Mouse (Mus musculus): ENCODE measurements at regions not wholly inside any gene's neighbourhood (a gene's known extent, or its start where the extent isn't known, plus 50 kb on each side); places are given as distances from the start of the nearest gene placed in this dataset.

- Histone ChIP-seq H3K4me2 (replicated peaks; ENCODE audit: low read depth, low read length, severe bottlenecking) (no peak overlapping the region), H3K27me3 (ENCODE audit: control insufficient read depth, insufficient read depth, low read length) (no peaks in the 10 kb centered on the region), H3K9ac (ENCODE audit: low read depth, low read length, severe bottlenecking) (no peak overlapping the region), H3K4me3 (replicated peaks; ENCODE audit: low read length) (no peak overlapping the region), H3K36me3 (ENCODE audit: control insufficient read depth, insufficient read depth, low read length) (no peaks in the 10 kb centered on the region), H3K27ac (replicated peaks; ENCODE audit: low read depth, low read length) (no peak overlapping the region), H3K9me3 (ENCODE audit: control insufficient read depth, low read length) (no peaks in the 10 kb centered on the region), H3K4me1 (ENCODE audit: control insufficient read depth, insufficient read depth, low read length) (no peaks in the 10 kb centered on the region)
- WGBS = 75% methylated on average over 1 of the region's 1 CpGs
- TF ChIP-seq POLR2A (IDR thresholded peaks at IDR 0.05; ENCODE audit: borderline replicate concordance, extremely low read depth, insufficient read depth, insufficient read length) = no peak
- no peak for DNase-seq (ENCODE audit: low spot score)
- ATAC-seq (ENCODE audit: low FRiP score, low read depth) = no peak
These were observed 3348.9 kb upstream of the Lrrc6 start for GRCm38 (mm10) chr15:69849644-69850043.

All from limb, embryonic 14.5 days (tissue).